Mouse (Mus musculus) right cerebral cortex, adult 18-20 months (tissue): ENCODE results near the gene Sapcd1.

Experiments used
- DNase-seq: peaks from one replicate; pipeline ENCODE4 v3.0.0; 2022; ENCODE audit warnings: mixed read lengths

The Sapcd1 gene

DNA sequence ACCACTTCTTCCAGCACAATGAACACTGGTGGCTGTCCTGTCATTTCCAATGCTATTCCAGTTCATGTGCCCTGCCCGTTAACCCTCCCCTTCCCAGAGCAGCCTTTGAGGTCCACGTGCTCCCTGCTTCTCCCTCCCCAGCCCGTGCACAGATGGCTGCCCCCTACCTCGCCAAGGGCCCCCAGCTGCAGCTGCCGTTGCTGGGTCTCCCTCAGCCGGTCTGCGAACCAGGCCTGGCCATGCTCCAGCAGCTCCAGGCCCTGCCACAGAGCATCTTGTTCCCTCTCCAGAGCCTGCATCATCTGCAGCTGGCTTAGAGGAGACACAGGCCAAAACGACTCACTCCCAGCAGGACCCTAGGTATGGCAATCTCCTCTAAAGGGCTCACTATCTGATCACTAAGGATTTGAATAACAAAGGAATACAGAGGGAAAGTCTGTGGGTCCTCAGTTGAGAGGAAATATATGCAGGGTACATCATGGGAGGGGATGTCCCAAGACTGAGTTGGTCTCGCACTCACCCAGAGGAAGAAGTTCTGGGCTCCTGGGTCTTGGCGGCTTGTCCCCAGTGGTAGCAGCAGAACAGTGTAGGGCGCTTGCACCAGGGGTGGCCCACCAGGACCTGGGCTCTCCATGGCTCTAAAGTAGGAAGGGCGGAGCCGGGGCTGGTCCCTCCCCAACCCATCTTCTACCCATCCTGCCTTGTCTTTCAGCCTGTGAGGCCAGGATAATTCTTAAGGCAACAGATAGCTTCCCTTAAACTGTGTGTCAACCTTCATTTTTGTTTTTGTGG, at the start of gene Sapcd1:
TSS of gene Sapcd1 (minus strand) at position 740 of the 792 bp plus-strand sequence.
- DNase-seq, result peak; percentile 46

GRCm38 (mm10) chr17:35077285-35077684, 49.5 kb upstream of the Sapcd1 start:
- no peak for DNase-seq

DNA sequence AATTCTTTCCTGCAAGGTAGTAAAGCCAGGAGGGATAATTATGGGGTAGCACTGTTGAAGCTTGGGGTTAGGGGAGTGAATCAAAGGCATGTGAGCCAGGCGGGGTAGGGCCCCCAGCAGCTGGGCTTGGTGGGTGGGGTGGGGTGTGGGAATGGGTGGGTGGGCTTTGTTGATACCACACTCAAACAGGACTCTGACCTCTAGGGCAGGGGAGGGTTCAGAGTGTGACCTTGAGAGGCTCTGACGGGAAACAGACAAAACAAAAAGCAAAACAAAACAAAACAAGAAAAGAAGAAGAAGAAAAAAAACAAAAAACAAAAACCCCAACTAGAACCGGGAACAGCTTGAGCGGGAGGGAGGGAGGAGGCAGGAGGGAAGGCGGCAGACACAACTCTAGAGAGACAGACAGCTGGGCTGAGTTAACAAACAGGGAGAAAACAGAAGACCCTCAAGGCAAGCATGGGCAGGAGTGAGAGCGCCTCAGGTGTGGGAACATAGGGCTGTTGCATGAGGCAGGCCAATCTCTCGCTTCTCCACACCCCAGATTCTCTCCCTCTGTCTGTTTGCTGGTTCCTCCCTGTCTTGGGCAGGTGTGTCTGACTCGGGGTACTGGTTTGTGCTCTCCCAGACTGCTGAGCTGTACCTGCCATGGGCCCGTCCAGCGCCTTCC, 48.8 kb upstream of the Sapcd1 start, which contains the start of gene Ly6g6e:
TSS of gene Ly6g6e (plus strand) at position 396 of the 670 bp plus-strand sequence.
- DNase-seq, result no peak

- no peak for DNase-seq
These were observed 46.3 kb upstream of the Sapcd1 start for GRCm38 (mm10) chr17:35074097-35074496.

DNA sequence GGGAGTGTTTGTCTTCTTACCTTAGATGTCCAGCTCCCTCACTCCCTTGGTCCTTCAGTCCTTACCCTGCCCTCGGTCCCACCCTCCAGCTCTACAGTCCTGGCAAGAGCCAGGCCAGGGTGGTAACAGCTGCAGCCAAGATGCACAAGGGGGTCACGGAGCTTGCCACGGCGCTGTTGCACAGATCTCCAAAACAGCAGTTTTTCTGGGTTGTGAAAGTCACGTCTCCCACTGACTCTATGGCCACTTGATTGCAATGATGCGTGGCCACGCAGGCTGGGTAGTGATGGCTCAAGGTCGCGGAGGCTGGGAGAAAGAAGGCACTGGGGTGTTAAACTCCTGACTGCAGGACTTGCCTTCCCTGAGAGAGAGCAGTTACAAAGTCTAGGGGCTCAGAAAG, 43.6 kb upstream of the Sapcd1 start:
- no peak for DNase-seq

- no peak for DNase-seq
These were observed 42.9 kb upstream of the Sapcd1 start for GRCm38 (mm10) chr17:35070556-35071229.

DNA sequence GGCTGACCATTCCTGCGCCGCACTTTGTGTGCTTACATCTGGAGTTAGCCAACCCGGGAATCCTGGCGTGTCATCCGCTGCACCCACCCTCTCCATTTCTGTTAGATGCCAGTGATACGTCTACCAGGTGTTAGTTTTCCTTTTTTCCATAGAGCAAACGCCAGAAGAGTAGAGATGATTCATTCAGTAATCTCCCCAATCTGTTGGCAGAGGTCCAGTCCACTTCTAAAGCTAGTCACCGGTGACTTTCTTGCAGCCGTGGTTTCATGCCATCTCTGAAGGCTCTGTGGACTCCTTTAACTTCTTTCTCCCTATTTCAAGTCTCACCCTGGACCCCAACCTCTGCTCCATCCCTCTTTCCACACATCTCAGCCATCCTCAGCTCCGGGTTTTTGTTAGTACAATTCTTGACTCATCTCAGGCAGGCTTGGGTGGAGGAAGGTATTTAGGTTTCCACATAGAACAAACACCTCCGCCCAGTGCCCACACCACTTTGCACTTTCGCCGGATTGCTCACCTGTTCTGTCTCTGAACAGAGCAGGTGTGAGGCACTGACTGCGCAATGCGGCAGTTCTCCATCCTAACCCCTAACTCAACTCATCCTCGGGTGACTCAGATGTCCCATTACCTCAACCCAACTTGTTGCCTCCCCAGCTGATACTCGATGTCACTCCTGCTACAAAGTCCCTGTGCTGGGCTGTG, 40.5 kb upstream of the Sapcd1 start:
- DNase-seq, result no peak

GRCm38 (mm10) chr17:35066084-35066483, 38.3 kb upstream of the Sapcd1 start, which contains the start of gene Mpig6b:
TSS of gene Mpig6b (minus strand) at chr17:35066184.
- no peak for DNase-seq

GRCm38 (mm10) chr17:35064951-35065947, 37.4 kb upstream of the Sapcd1 start, which contains the start of gene Ly6g6c:
TSS of gene Ly6g6c (plus strand) at chr17:35065388.
- DNase-seq, result no peak

DNA sequence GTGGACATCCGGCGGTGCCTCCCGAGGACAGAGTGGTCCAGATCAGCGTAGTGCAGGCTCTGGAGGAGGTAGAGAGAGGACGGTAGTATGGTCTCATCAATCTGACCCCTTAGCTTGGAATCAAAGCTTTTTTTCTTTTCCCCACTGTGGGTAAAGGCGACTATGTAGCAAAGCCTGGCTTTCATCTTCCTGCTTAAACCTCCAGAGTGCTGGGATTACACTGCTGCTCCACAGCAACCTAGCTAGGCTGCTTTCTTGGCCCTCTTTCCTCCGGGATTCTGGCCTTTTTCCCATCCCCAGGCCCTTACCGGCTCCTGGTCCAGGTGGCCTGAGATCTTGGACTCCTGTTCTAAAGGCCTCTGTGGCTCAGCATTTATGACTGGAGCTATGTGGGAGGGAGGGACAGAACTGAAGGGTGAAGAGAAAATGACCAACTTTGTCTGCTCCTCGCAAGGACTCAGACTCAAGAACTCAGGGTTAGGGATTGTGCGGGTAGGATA, 36.6 kb upstream of the Sapcd1 start:
- DNase-seq, result no peak

- no peak for DNase-seq
These were observed 35.6 kb upstream of the Sapcd1 start for GRCm38 (mm10) chr17:35063466-35063865.

GRCm38 (mm10) chr17:35061299-35061698, 33.5 kb upstream of the Sapcd1 start:
- no peak for DNase-seq

- DNase-seq, result no peak
These were observed 33.0 kb upstream of the Sapcd1 start for GRCm38 (mm10) chr17:35060737-35061297.

- no peak for DNase-seq
These were observed 32.3 kb upstream of the Sapcd1 start for GRCm38 (mm10) chr17:35060071-35060470.

DNA sequence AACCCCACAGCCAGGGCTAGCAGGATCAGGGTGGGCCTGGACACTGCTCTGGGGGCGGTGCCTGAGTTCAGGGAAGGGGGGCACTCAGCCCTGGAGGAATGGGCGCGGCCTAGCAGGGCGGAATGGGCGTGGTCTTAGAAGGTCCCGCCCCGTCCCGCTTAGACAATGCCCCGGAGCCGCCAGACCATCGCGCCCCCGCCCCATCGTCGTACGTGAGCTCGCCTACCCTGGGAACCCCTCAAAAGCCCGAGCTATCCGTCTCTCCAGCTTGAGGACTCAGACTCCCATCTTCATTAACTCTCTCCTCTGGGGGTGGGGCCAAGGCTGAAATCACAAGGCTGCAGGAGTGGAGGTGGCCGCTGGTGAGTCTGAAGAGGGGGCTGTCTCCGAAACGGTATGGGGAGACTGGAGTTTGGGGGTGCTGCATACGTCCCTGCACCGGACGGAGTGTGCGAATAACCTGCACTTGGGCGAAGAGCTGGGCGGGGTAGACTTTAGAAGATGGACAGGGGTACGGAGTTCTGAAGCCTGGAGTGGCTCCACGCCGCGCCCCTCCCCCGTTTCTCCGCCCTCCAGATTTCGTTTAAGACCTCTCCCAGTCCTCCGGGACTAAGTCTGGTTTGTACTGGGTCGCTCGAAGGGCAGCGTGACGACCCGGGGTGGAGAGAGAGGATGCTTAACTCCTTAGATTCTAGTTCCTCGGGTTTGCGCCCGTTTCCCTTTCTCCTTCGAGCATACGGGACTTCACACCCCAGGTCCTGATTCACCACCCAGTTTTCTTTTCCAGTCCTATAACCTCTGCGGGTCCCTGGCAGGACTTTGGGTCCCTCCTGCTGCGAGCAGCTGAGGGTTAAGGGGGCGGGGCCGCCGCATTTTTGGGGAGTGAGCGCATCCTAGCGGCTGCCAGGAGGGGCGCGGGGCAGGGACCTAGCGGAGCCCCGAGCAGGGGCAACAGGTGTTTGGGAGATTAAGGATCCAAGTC, 31.4 kb upstream of the Sapcd1 start, which contains the start of gene Ddah2:
TSS of gene Ddah2 (plus strand) at position 125 of the 982 bp plus-strand sequence.
- peak; percentile 61 for DNase-seq

DNA sequence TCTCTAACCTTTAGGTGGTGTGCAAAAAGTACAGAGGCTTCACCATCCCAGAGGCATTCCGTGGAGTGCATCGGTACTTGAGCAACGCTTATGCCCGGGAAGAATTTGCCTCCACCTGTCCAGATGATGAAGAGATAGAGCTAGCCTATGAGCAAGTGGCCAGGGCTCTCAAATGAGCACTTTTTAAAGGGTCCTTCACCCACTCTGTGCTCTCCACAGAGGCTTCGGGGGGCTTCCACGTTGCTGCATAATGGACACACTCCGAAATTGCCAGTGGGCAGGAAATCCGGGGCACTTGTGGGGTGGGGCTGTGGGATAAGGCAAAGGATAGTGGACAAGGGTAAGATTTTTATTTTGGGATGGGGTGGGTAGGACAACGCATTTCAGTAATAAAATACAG, 30.5 kb upstream of the Sapcd1 start:
- no peak for DNase-seq

GRCm38 (mm10) chr17:35057090-35057489, 29.3 kb upstream of the Sapcd1 start:
- DNase-seq, result no peak

DNA sequence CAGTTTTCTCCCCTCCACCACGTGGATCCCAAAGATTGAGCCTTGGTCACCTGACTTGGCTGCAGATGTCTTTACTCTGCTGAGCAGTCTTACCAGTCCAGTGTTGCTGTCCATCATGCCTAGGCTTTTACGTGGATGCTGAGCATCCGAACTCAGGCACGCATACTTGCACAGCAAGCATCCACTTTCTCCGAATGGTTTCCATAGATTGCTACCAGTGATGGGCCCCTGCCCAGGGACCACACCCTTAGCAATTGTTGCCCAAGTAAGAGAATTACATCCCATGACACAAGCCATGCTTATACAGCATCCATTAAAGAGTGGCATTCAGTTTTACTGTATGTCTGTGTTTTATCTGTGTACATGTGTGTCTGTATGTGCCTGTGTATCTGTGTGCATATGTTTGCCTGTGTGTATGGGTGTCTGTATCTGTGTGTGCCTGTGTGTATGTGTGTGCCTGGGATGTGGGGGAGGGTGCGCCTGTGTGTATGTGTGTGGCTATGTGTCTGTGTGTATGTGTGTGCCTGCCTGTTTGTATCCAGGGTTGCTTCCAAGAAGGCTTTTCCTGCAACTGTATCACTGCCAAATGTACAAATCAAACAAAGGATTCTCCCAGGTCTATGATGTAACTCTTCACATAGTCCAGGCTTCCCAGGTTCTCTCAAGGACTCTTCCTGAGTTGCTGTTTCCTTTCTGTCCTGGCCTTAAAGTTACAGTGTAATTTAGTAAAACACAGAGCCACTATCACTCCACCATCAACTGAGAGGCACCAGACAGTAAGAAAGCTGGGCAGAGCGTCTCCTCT, 28.1 kb upstream of the Sapcd1 start:
- DNase-seq, result no peak
